Mouse (Mus musculus): ENCODE data around the gene Exoc4. TPM values are rescaled to one million over a fixed set of nuclear protein-coding genes. Genes with fewer than 3 reads are reported as not detected.

Exoc4 gene
- polyA plus RNA-seq, 2 experiments = 16.8 to 24.2 TPM

GRCm38 (mm10) chr6:33829261-33829660, 580.4 kb downstream of the Exoc4 start:
- Histone ChIP-seq H3K36me3 (ENCODE audit: control insufficient read depth, insufficient read depth, low read length) (no peaks in the 10 kb centered on the region), H3K4me3 (replicated peaks; ENCODE audit: low read length) (no peak overlapping the region), H3K4me1 (ENCODE audit: control insufficient read depth, insufficient read depth, low read length) (no peaks in the 10 kb centered on the region), H3K9me3 (ENCODE audit: control insufficient read depth, low read length) (no peaks in the 10 kb centered on the region), H3K27me3 (ENCODE audit: control insufficient read depth, insufficient read depth, low read length) (no peaks in the 10 kb centered on the region), H3K4me2 (replicated peaks; ENCODE audit: low read depth, low read length, severe bottlenecking) (no peak overlapping the region), H3K27ac (replicated peaks; ENCODE audit: low read depth, low read length) (no peak overlapping the region), H3K9ac (ENCODE audit: low read depth, low read length, severe bottlenecking) (no peak overlapping the region)
- no peak for ATAC-seq (ENCODE audit: low FRiP score, low read depth)
- 94% methylated on average over 4 of the region's 4 CpGs for WGBS
- TF ChIP-seq POLR2A (IDR thresholded peaks at IDR 0.05; ENCODE audit: borderline replicate concordance, extremely low read depth, insufficient read depth, insufficient read length) = no peak
- no peak for DNase-seq (ENCODE audit: low spot score)

- Histone ChIP-seq H3K9me3 (ENCODE audit: control insufficient read depth, low read length) (no peaks in the 10 kb centered on the region), H3K4me1 (ENCODE audit: control insufficient read depth, insufficient read depth, low read length) (no peaks in the 10 kb centered on the region), H3K36me3 (ENCODE audit: control insufficient read depth, insufficient read depth, low read length) (no peaks in the 10 kb centered on the region), H3K27ac (replicated peaks; ENCODE audit: low read depth, low read length) (no peak overlapping the region), H3K9ac (ENCODE audit: low read depth, low read length, severe bottlenecking) (no peak overlapping the region), H3K27me3 (ENCODE audit: control insufficient read depth, insufficient read depth, low read length) (no peaks in the 10 kb centered on the region), H3K4me3 (replicated peaks; ENCODE audit: low read length) (no peak overlapping the region), H3K4me2 (replicated peaks; ENCODE audit: low read depth, low read length, severe bottlenecking) (no peak overlapping the region)
- no peak for ATAC-seq (ENCODE audit: low FRiP score, low read depth)
- WGBS = 87% methylated on average over 3 of the region's 3 CpGs
- no peak for DNase-seq (ENCODE audit: low spot score)
- TF ChIP-seq POLR2A (IDR thresholded peaks at IDR 0.05; ENCODE audit: borderline replicate concordance, extremely low read depth, insufficient read depth, insufficient read length) = no peak
These were observed 582.4 kb downstream of the Exoc4 start for GRCm38 (mm10) chr6:33831276-33831675.

GRCm38 (mm10) chr6:33832978-33833377, 584.1 kb downstream of the Exoc4 start:
- whole genome bisulfite sequencing = 79% methylated on average over 4 of the region's 4 CpGs
- DNase-seq (ENCODE audit: low spot score) (no peak), ATAC-seq (ENCODE audit: low FRiP score, low read depth) (no peak)
- TF ChIP-seq POLR2A (IDR thresholded peaks at IDR 0.05; ENCODE audit: borderline replicate concordance, extremely low read depth, insufficient read depth, insufficient read length) = no peak
- Histone ChIP-seq H3K27ac (replicated peaks; ENCODE audit: low read depth, low read length) (no peak overlapping the region), H3K27me3 (ENCODE audit: control insufficient read depth, insufficient read depth, low read length) (no peaks in the 10 kb centered on the region), H3K9ac (ENCODE audit: low read depth, low read length, severe bottlenecking) (no peak overlapping the region), H3K9me3 (ENCODE audit: control insufficient read depth, low read length) (no peaks in the 10 kb centered on the region), H3K4me3 (replicated peaks; ENCODE audit: low read length) (no peak overlapping the region), H3K36me3 (ENCODE audit: control insufficient read depth, insufficient read depth, low read length) (no peaks in the 10 kb centered on the region), H3K4me1 (ENCODE audit: control insufficient read depth, insufficient read depth, low read length) (no peaks in the 10 kb centered on the region), H3K4me2 (replicated peaks; ENCODE audit: low read depth, low read length, severe bottlenecking) (no peak overlapping the region)

GRCm38 (mm10) chr6:33836048-33836780, 587.3 kb downstream of the Exoc4 start:
- WGBS = 86% methylated on average over 3 of the region's 3 CpGs
- H3K4me2 ChIP-seq (replicated peaks; ENCODE audit: low read depth, low read length, severe bottlenecking) = no peak overlapping the region
- ATAC-seq (ENCODE audit: low FRiP score, low read depth) (no peak), DNase-seq (ENCODE audit: low spot score) (no peak)
- no peaks in the 10 kb centered on the region for H3K4me1 ChIP-seq (ENCODE audit: control insufficient read depth, insufficient read depth, low read length)
- no peak for TF ChIP-seq POLR2A (IDR thresholded peaks at IDR 0.05; ENCODE audit: borderline replicate concordance, extremely low read depth, insufficient read depth, insufficient read length)
- no peaks in the 10 kb centered on the region for H3K27me3 ChIP-seq (ENCODE audit: control insufficient read depth, insufficient read depth, low read length)
- H3K9me3 ChIP-seq (ENCODE audit: control insufficient read depth, low read length) = no peaks in the 10 kb centered on the region
- no peak overlapping the region for H3K4me3 ChIP-seq (replicated peaks; ENCODE audit: low read length)
- H3K9ac ChIP-seq (ENCODE audit: low read depth, low read length, severe bottlenecking) = no peak overlapping the region
- H3K27ac ChIP-seq (replicated peaks; ENCODE audit: low read depth, low read length) = no peak overlapping the region
- no peaks in the 10 kb centered on the region for H3K36me3 ChIP-seq (ENCODE audit: control insufficient read depth, insufficient read depth, low read length)

GRCm38 (mm10) chr6:33842901-33843300, 594.0 kb downstream of the Exoc4 start:
- Histone ChIP-seq H3K9me3 (ENCODE audit: control insufficient read depth, low read length) (no peaks in the 10 kb centered on the region), H3K4me2 (replicated peaks; ENCODE audit: low read depth, low read length, severe bottlenecking) (no peak overlapping the region), H3K27ac (replicated peaks; ENCODE audit: low read depth, low read length) (no peak overlapping the region), H3K4me3 (replicated peaks; ENCODE audit: low read length) (no peak overlapping the region), H3K4me1 (ENCODE audit: control insufficient read depth, insufficient read depth, low read length) (no peaks in the 10 kb centered on the region), H3K36me3 (ENCODE audit: control insufficient read depth, insufficient read depth, low read length) (no peaks in the 10 kb centered on the region), H3K9ac (ENCODE audit: low read depth, low read length, severe bottlenecking) (no peak overlapping the region), H3K27me3 (ENCODE audit: control insufficient read depth, insufficient read depth, low read length) (no peaks in the 10 kb centered on the region)
- ATAC-seq (ENCODE audit: low FRiP score, low read depth) (no peak), DNase-seq (ENCODE audit: low spot score) (no peak)
- WGBS = 89% methylated on average over 1 of the region's 1 CpGs
- no peak for TF ChIP-seq POLR2A (IDR thresholded peaks at IDR 0.05; ENCODE audit: borderline replicate concordance, extremely low read depth, insufficient read depth, insufficient read length)

All from limb, embryonic 14.5 days (tissue).